Mouse (Mus musculus) kidney, adult 8-10 months (tissue): ENCODE measurements around the gene Map1lc3a.
A peak's percentile ranks its signal among the peaks of the same experiment; 100 is the strongest.

Experiments
- DNase-seq, 2 experiments: peaks; one replicate each; pipeline ENCODE4 v3.0.0; 2022

The Map1lc3a gene

DNA sequence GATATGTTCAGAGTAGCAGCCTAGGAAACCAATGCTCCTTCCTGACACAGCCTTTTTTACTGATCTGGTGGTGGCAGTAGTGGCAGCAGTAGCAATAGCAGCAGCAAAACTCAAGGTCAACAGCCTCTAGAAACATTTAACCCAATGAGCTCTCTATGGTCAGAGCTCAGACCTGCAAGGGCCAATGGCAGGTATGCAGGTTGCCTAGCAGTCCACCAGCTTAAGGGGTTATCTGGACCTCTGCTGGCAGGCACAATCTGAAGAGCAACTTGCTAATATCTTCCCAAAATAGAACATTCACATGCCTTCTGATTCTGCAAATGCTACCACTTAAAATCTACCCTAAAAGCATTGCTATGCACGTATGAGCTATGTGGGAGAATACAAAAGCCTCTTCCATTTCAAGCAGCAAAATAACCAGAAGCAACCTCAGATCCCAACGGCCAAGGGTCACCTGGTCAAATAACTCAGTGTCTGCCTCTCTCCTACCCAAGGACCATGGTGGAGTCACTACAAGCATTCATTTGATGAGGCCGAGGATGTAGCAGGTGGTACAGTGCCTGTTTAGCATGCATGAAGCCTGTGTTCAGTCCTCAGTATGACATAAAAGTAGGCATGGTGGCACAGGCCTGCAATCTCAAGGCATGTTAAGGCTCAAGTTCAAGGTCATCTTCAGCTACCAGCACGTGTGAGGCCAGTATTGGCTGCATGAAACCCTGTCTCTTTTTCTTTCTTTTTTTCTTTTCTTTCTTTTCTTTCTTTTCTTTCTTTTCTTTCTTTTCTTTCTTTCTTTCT, 11.6 kb downstream of the Map1lc3a start:
- DNase-seq: no peak

DNA sequence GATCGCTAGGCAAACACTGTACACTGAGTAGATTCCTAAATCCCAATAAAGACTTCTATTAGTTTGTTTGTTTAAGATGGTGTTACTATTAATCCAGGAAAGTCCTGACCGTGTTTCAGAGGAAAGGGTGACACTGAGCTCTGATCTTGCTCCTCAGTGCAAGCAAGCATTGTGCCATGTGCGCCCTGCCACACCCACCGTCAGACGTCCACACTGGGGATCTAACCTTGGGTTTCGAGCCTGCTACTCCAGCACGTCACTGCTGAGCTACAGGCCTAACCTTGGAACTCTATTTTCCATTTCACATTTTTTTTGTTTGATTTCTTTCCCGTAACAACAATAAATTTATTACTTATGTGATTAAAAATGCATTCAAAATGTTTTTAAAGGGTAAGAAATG, 14.0 kb downstream of the Map1lc3a start:
- no peak for DNase-seq

DNA sequence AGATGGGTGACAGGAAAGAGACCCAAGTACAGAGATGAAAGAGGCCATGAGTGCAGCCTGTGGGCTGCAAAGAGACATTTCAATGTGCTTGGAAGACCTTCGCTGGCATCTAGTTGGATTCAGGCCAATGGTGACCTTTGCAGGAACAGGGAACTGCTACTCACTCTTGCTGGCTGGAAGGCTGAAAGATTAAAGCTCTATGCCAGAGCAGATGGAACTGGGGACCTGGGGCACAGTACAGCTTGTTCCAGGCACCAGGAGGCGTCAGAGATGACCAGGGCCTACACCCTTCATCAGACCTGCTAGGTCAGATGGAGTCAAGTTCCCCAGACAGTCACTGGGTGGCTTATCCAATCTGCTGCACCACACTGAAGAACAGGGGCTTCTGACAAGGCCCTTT, 17.3 kb downstream of the Map1lc3a start:
- DNase-seq: no peak

DNA sequence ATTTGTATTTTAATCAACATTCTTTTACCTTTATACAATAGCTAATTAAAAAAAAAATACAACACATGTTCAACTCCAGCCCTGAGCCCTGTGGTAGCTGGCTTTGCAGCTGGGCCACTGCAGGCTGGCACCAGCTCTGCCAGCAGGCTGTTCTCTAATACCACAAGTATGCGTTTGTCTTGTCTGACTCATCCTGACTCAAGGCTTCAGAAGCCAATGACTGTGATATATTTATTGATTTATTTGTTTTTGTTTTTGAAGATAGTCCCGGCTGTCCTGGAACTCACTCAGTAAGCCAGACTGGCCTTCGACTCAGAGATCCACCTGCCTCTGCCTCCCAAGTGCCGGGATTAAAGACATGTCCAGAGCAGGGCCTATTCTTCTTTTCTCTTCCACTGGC, 17.8 kb downstream of the Map1lc3a start:
- no peak for DNase-seq

DNA sequence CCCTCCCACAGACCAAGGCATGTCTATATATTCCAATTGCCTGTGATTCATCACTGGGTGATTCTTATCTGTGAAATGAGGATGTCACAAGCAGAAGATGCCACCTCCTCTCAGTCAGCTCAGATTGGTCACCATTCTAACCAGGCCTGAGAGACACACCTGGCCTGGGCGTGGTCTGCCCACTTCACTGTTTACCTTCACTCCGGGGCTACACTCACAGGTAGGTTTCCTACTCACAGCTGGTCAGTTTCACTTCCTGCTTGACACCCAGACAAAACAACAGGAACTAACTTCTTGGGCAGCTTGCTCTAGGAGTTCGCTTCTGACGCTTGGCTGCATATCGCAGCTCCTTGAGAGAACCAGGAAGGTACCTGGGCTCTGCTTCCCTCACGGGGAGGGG, 19.4 kb downstream of the Map1lc3a start:
- DNase-seq: no peak

DNA sequence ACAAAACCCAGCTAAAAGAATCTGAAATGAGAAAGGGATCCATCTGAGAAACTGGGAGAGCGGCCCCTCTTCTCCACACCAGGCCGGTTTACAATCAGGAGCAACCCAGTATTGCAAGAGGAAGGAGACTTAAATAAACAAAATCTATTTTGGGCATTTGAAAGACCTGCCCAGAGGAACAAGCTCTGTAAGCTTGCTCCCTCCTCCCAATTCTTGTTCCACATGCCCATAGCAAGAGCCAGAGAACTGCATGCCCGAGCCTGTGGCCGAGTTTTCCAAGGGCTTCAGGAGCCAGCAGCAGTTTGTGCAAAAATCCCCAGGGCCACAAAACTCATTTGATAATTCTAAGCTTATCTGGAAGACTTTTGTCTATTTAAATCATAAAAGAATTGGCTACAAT, 23.5 kb downstream of the Map1lc3a start:
- DNase-seq: no peak

DNA sequence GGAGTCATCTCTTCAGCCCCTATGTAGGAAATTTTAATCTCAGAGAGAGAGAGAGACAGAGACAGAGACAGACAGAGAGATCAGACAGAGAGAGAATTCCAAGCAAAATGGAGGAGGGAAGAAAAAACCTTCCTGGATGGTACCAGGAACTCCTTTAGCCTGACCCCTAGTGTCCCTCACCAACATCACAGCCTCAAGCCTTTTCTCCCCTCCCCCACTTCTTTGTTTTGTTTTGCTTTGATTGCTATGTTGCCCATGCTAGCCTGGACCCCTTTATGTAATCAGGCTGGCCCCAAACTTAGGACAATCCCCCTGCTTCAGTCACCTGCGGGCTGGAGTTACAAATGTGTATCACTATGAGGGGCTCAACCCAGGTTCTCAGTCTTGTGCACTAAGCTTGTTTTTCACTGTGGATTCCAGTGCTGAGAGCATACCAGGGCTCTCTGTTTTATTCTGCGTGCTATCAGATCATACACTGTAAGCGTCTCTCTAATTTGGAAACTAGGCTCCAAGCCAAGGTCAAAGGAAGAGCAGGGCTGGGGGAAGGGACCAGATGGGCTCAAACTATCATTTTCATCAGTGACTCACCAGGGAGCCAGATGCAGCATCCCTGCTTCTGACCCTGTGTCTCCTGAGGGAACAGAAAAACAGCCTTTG, 33.0 kb downstream of the Map1lc3a start:
- peak; percentile 9 to 23 for DNase-seq

DNA sequence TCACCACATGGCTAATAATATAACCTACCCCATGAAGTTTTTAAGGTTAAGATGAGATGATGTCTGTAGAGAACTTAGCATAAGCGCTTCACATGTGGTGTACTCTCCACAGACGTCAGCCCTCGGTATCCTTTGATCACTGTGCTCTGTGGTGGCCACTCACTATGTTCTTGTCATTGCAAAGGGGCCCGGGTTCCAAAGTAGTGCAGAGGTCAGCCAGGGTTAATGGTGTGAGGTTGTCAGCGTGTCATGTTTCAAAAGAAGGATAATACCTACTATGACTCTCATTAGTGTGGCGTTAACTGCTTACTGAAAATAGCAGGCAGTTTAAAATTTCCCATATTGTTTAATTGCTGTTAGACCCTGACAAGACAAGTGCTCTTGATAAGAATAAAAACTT, 37.6 kb downstream of the Map1lc3a start:
- DNase-seq: no peak

DNA sequence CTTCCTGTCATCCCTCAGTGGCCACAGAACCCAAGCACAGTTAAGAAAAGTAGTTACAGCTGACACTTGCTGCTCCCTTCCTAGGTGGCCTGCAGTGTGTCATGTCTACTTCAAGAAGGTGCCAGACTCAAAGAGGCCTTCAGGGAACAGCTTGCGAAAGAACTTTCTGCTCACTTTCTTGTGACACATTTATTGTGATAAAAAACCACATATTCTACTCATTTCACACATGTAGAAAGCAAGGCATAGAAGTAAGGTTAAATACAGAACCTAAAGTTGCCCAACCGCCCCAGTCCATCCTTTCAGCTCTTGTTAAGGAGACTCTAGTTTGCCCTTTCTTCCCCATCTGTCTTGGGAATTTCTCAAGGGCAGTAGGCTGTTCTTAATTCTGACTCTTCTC, 42.5 kb downstream of the Map1lc3a start:
- no peak for DNase-seq

DNA sequence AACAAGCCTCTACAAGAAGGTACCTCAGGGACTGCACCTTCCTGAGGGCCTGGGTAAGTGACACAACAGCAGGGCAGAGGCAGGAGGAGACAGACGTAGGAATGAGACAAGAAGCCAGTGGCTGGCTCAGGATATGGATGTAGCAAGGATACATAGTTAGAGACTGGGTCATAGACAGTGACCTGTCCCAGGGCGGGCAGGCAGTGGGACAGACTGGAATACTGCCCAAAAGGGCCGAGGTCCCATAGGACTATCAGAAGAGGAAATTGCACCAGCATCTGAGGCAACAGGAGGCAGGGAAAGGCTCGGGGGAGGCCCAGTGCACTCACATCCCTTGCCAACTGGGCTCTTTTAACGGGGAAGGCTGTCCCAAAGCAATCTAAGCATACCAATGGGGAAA, 44.5 kb downstream of the Map1lc3a start:
- peak; percentile 4 for DNase-seq

DNA sequence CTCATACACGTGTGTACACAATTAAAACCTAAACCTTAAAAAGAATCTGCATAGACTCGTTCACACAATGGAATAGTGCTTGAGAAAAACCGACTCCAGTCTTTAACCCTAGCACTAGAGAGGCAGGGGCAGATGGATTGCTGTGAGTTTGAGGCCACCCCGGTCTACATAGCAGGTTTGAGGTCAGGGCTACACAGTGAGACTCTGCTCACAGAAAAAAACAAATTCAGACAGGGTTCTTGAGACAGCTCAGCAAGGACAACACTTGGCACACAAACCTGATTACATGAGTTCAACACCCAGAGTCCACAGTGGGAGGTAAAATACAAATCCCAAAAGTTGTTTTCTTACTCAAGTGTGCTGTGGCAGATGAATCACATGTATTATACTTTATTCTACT, 49.9 kb downstream of the Map1lc3a start:
- DNase-seq: no peak
